Mouse (Mus musculus) cerebellum, adult 9-10 months (tissue): Measurements from ENCODE around the gene Lhpp.
"Not testable (repeated sequence)": the region's sequence is repeated elsewhere in the genome, so short reads cannot be mapped to it uniquely, and the experiment has no call there.

Experiments used
- DNase-seq: peaks from one replicate; pipeline ENCODE4 v3.0.0; 2022

Gene Lhpp

GRCm38 (mm10) chr7:132646514-132646913, 36.1 kb downstream of the Lhpp start:
- no peak for DNase-seq

GRCm38 (mm10) chr7:132654412-132654811, 44.0 kb downstream of the Lhpp start:
- DNase-seq, result no peak

GRCm38 (mm10) chr7:132656075-132656474, 45.6 kb downstream of the Lhpp start:
- peak; percentile 96 for DNase-seq

DNA sequence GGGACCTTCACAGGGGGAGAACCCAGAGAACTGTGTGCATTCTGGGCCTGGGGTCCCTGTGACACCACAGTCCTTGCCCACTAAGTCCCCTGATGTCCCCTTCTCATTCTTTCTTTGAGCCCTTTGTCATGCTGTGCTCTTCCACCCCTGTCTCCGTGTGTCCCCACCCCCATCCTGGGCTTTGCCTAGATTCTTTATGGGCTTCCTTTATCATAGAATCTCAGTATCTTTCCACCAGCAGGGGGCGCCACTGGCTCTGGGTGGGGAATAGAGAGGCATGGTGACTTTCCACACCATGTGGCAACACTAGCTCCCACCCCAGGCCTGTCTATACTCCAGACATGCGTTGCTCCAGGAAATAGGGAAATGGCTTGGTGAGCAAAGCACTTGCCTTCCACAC, 46.1 kb downstream of the Lhpp start:
- peak; percentile 95 for DNase-seq

DNA sequence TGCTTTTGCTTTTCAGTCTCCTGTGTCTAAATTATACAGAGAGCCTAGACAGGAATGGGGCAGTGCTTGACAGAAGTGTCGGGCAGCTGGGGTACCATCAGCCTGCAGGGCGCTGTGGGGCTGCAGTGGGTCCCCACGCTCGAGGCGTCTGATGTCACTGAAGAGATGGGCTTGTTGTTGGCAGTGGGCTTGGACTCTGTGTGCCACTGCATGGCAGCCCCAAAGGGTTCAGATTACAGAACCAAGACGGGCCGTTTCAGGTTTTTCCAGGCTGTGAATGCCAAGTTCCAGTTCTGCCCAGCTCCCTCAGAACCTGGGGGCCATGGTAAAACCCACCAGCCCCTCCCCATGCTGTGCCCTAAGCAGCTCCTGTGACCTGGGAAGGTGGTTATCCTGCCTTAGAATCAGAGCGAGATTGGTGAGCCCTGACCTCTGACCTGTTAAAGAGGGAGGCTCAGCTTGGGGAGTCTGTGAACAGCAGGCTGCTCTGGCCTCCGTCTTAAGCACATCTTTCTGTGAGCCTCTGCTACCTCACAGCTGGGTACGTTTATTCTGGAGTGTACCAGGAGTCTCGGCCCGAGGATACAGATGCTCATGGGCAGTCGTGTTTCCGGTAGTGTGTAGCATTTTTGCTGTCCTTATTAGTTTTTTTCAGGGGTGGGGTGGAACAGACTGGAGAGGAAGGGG, 47.1 kb downstream of the Lhpp start:
- DNase-seq, result no peak

- DNase-seq, result no peak
Measured at GRCm38 (mm10) chr7:132658058-132658450, 47.6 kb downstream of the Lhpp start.

DNA sequence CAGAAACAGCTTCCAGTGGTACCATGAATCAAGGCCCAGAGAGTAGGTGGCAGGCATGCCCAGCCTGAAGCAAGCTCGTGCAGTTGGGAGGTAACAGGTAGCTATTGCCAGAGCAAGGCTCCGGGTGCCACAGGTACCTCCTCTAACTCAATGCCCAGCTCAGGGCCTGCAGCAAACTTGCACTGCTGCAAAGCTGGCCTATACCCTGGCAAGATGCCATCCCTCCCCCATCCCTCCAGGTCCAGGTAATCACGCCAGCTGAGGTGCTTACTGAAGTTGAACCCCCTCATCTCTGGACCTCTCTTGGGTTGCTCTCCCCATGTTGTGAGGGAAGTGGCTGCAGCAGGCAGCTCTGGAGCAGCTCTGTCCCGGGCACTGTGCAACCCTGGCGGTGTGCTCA, 48.2 kb downstream of the Lhpp start:
- no peak for DNase-seq

- DNase-seq, result no peak
Measured at GRCm38 (mm10) chr7:132659633-132660032, 49.2 kb downstream of the Lhpp start.

DNA sequence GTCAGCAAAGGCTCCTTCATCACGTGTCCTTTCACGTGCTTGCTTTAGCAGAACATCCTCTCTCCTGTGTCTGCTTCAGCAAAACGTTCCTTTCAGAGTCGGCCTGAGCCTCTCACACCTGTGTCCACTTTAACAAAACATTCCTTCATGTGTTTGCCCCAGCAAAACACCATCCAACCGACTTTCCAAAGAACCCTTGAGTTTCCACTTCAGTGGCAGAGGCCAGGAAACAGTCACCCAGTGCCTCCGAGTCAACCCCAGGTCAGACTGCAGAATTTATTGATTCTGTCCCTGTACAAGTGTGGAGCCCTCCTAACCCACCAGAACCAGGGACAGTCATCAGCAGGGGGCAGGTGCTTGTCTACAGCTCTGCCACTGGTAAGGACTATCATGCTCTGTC, 52.4 kb downstream of the Lhpp start:
- DNase-seq, result not testable (repeated sequence)

DNA sequence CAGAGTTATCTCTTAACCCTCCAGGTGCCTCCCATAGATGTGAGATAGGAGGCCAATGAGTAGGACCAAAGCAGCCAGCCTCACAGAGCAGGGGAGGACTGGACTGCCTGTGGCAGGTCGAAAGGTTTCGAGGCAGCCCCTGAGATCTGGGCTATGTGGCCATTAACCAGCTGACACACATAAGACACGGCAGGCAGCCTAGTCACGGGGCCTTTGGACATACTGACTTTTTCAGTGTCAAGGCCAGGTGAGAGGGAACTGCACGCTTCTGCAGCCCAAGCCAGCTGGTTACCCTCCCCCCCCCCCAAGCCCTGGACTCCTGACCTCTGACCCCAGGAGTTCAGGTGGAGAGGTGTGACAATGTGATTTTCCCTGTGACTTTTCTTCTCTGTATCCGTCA, 54.4 kb downstream of the Lhpp start:
- DNase-seq, result no peak

DNA sequence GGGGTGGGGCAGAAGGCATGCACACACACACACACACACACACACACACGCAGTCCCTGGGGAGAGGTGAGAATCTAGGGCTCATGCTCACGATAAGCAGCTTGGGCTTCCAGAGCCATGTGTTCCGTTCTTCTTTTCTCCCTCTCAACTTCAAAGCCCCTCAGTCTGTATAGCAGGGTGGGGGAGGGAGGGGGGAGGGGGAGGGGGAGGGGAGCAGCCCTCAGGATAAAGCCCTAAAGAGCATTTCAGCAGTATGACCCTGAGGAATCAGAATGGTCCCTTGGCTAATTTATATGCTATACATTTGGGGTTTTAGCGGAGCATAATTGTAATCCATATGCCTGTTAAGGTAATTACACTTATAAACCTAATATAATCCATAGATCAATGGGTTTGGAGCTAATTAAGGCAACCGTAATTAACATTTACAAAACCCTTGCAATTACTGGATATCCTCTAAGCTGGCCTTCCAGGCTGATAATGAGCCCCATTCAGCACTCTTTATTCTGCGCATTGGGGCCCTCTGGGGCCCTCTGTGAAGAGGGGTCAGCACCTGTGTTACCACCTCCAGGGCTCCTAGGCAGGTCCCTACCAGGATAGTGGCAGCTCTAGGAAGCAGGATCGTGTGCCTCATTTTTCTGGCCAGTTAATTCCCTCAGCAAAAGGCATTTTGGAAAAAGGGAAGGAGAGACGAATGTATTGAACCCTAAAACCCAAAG, 55.4 kb downstream of the Lhpp start:
- DNase-seq, result no peak

DNA sequence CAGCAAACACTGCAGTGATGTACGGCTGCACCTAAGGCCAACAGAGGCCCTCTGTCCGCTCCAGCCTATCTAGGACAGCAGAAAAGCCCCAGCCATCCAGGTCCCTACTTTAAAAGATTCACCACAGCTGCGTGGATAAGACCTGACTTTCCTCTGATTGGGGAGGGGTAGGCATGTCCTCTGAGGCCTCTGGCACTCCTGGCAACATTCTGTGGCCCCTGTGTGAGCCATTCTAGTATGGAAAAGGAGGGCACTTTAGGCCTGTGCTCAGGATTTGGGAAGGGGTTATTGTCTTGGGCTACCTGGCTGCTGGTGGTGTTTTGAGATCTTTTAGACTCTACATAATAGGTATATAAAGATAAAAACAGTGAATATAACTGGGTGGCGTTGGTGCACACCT, 56.1 kb downstream of the Lhpp start:
- DNase-seq, result no peak

DNA sequence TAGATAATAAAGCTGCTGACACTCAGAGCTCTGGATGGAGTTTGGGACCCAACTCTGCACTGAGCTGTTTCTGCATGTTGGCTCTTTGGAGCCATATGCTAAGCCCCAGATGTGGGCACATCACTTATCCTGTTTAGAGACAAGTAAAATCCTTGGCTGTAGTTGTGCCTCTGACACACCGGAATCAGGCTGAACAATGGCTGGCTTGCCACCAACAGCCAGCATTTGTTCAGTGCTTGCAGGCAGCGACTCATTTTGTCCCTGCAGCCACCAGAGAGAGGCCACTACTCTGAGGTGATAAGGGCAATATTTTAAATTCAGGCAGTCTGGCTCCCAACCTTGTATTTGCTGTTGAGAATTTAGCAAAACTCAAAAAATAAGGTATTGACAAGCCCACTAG, 58.2 kb downstream of the Lhpp start:
- no peak for DNase-seq

DNA sequence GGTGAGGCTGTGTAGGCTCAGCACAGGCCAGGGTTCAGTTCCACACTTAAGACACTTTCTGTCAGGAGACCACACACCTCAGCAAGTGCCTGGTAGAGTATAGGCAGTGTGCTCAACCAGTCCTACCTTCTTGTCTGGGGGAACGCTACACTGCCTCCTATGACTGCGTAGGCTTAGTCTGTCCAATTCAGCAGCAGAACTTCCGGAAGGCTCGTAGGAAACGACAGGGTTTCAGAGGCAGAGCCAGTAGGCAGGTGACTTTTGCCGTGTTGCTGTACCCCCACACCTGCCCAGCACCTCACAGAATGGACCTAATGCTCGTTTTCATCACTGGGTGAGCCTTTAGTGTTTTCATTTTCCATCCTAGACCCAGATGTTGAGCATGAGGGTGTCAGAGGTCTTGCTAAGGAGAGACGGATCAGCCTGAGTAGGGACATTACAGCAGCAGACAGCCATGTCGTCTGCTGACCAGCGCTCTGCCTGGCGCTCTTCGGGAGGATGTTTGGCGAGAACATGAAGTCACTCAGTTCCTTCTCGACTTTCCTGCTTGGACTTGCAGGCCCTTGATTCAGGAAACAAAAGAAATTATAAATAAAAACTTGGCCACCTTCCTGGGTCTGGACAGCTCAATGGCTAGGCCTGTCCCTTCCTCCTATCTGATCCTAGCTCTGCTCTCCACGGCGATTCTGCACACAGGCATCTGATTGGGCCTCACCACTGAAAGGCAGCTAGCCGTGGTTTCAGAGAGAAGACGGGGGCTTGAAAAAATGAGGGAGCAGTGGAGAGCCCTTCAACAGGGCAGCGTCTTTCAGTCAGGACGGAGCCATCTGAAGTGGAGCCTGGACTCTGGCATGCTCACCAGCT, 59.8 kb downstream of the Lhpp start:
- DNase-seq, result no peak

DNA sequence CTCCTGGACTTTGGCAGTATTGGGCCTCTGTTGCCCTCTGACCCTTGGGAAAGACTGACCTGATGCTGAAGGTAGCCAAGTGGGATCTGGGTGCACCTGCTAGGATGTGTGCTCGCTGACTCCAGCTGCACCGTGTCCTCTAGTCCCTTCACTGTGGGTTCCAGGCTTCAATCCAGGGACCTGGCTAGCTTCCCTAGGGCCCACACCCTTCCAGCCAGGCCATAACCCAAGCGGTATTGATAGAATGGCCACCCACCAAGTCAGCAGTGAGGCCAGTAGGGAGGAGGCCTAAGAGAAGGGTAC, 60.4 kb downstream of the Lhpp start:
- DNase-seq, result peak; percentile 54

DNA sequence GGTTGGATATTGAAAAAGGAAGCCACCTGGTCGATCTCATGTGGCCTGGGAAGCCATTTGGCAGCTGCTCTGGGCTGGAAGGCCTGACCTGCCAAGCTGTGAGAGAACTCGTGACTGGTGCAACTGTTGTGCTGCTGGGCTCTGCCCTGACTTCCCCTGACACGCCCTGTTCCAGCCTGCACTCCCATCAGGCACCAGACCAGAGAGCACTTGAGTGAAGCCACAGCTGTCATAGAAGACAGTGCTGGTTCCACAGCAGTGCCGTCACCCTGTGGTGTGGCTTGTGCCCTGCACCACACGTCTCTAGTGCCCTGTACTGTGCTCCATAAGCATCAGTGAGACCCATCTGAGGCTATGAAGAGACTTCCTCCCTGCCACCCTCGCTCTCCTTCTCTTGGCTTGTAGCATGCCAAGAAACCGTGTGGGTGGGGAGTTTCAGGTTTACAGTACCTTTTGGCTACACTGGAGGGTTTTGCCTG, 62.1 kb downstream of the Lhpp start:
- peak; percentile 69 for DNase-seq

- peak; percentile 58 for DNase-seq
Measured at GRCm38 (mm10) chr7:132673931-132674755, 63.7 kb downstream of the Lhpp start.

DNA sequence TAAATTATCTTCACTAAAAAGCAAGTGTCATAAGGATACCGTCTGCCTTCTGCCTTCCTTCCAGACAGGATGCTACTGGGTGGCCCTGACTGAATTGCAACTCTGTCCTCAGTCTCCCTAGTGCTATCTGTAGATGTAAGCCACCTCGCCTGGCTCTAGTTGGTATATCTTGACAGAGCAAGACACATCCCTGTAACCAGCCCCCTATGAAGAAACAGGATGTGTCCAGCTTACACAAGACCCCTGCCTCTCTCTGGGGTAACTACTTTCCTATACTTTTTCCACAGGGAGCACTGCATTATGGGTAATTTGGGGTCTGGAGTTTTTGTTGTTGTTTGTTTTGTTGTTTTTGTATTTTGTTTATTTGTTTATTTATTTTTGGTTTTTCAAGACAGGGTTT, 65.5 kb downstream of the Lhpp start:
- no peak for DNase-seq

- peak; percentile 97 for DNase-seq
Measured at GRCm38 (mm10) chr7:132679117-132679516, 68.7 kb downstream of the Lhpp start.

DNA sequence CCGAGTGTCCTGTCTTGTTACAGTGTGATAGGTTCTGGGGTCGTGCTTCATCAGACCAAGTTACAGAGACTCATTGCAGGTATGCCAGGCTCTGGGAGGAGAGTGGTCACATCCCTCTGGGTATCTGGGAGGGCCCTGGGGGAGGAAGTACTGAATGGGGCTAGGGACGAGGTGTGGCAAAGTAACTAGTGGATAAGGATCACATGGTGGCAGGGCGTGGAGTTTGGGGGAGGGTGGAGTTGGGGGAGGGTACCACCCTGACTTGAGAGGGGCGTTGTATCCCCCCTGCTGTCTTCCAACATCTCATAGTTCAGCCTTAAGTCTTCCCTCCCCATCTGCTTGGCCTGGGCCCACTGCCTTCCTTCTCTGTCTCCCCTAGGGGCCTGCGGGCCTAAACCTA, 69.1 kb downstream of the Lhpp start:
- no peak for DNase-seq

DNA sequence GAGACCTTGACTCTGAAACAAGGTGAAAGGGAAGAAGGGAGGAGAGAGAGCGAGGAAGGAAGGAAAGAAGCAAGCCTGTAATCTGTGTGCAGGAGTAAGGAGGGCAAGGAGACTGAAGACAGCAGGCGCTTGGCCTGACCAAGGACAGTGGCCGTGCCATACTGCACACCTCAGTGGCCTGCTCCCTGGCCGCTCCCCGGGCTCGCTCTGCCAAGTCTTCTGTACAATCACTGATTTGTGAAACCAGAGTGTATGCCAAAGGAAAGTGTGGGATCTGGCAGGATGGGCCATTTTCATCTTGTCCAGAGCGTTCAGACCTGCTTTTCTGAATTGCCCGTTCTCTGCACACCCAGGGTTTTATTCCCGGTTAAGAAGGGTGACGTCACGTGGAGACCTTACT, 70.9 kb downstream of the Lhpp start:
- peak; percentile 96 for DNase-seq

DNA sequence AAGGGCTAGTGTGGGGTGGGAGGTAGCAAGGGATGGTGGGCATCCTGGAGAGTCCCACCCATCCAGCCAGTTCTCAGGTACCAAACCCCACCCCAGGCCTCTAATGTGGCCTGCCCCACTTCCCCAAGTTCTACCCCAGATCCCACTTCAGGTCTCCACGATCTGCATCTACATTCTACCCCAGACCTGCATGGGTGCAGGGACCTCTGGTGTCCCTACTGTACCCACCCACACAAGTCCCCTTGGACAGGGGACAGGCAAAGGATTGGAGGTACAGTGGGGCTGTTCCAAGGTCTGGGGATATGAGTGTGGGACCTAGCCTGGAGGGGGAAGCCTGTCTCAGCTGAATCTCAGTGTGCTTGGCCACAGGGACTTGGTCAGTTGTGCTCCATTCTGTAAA, 71.4 kb downstream of the Lhpp start:
- peak; percentile 55 for DNase-seq

- peak; percentile 57 for DNase-seq
Measured at GRCm38 (mm10) chr7:132682336-132682735, 71.9 kb downstream of the Lhpp start.
